Mouse (Mus musculus) right cerebral cortex, adult 18-20 months (tissue): ENCODE measurements around the gene Borcs6.

Experiments
- DNase-seq: peaks from one replicate; pipeline ENCODE4 v3.0.0; 2022; ENCODE audit warnings: mixed read lengths

Gene Borcs6

DNA sequence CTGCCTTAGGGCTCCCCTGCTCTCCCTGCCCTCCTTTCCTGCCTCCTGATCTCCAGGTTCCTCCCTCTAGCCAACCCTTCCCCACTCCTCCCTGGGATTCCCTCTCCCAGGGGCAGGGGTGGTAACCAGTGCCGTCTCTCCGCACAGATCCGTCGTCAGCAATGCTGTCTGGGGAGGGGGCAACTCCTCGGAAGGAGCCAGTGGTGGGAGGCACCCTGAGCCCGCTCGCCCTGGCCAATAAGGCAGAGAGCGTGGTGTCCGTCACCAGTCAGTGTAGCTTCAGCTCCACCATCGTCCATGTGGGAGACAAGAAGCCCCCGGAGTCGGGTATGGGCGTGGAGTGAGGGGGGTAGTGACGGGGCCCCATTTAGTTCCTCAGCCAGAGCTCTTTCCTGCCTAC, 45.0 kb downstream of the Borcs6 start:
- no peak for DNase-seq

DNA sequence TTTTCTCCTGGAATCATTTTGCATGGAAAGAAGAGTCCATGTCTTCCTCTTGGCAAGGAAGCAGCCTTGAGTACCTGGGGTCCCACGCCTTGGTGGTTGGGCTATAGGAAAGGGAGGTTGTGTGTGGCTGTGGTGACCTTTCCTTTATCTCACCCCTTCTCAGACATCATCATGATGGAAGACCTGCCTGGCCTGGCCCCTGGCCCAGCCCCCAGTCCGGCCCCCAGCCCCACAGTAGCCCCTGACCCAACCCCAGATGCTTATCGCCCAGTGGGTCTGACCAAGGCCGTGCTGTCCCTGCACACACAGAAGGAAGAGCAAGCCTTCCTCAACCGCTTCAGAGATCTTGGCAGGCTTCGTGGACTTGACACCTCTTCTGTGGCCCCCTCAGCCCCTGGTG, 45.7 kb downstream of the Borcs6 start:
- no peak for DNase-seq

DNA sequence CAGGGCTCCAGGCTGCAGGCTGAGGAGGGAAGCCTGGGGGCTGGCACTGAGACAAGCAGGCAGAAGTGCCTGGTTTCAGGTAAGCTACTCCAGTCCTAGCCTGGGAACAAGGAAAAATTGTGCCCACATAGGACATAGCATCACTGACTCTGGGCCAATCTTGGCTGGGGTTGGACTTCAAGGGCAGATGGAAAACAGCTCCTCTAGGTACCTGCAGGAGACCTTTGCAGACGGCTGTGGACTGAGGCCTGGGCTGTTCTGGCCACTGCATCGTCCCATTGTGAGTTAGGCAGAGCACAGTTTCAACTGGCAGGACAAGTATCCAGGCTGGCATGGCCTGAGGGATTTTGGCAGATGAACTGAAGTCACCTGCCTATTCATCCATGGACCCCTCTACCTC, 46.3 kb downstream of the Borcs6 start:
- DNase-seq, result no peak

DNA sequence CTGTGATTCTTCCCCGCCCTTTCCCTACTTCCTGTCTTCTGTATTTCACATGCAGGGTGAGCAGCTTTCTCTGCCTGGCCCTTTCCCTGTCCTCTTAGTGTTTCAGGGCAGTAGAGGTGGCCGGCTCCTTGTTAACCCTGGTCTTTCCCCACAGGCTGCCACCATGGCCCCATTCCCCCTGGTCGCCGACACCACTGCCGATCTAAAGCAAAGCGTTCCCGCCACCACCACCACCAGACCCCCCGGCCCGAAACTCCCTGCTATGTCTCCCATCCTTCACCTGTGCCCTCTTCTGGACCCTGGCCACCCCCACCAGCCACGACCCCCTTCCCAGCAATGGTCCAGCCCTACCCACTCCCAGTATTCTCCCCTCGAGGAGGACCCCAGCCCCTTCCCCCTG, 46.8 kb downstream of the Borcs6 start:
- DNase-seq, result no peak

DNA sequence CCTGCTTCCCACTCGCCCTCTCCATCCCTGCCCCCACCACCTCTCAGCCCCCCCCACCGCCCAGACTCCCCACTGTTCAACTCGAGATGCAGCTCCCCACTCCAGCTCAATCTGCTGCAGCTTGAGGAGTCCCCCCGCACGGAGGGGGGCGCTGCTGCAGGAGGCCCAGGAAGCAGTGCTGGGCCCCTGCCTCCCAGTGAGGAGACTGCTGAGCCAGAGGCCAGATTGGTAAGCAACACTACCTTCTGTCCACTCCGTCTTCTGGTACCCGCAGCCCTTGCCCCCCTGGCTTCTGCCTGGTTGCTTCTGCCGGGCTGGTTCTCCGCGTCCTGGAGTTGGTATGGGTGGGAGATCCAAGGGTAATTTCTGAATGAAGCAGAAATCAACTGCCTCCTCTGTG, 47.3 kb downstream of the Borcs6 start:
- no peak for DNase-seq

DNA sequence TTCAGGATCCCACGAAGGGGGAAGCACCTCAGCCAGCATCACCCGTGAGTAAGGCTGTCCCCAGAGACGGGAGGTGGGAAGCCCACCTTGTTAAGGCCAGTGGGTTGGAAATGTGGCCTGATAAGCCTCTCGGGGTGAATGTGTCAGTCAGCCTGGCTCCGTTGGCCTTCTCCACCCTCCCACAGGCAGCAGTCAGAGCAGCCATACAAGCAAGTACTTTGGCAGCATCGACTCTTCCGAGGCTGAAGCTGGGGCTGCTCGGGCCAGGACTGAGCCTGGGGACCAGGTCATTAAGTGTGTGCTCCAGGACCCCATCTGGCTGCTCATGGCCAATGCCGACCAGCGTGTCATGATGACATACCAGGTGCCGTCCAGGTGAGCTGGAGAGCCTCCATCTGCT, 48.2 kb downstream of the Borcs6 start:
- no peak for DNase-seq

DNA sequence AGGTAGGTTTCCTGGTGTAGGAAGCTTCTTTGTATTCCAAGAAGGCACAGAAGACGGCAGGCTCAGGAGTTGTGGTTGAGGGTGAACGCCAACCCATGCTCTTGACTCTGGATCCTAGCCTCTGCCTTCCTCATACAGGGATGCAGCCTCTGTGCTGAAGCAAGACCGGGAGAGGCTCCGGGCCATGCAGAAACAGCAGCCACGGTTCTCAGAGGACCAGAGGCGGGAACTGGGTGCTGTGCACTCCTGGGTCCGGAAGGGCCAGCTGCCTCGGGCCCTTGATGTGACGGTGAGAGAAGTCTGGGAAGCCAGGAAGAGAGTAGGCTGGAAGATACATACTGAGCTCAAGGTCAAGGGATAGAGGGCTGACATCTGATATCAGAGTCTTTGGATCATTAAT, 48.7 kb downstream of the Borcs6 start:
- no peak for DNase-seq

DNA sequence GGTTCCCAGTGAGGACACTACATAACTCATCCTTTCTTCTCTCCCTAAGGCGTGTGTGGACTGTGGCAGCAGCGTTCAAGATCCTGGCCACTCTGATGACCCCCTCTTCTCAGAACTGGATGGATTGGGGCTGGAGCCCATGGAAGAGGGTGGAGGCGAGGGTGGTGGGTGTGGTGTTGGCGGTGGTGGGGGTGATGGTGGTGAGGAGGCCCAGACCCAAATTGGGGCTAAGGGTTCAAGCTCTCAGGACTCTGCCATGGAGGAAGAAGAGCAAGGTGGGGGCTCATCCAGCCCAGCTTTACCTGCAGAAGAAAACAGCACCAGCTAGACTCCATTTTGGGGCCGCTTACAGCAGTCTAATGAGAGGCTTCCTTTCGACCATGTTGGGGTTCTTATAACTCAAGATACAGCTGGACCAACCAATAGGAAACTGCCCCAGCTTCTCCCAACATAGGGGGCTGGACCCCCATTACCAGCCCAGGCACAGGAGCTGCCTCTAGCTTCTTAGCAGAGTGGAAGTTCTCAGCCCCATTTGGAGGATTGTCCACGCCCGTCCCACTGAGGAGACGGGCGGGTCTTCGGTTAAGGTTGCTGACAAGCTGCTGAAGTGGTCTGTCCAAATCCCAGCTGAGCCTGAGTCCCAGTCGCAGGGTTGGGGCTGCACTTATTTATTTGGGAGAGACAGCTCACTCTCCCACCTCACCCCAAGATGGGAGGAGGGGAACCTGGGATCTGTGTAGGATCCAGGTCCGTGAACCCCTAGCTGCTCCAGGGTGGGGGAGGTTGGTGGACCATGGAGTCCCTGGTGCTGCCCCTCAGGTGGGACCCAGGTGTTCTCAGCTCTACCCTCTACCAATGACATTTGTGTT, 49.7 kb downstream of the Borcs6 start:
- no peak for DNase-seq

DNA sequence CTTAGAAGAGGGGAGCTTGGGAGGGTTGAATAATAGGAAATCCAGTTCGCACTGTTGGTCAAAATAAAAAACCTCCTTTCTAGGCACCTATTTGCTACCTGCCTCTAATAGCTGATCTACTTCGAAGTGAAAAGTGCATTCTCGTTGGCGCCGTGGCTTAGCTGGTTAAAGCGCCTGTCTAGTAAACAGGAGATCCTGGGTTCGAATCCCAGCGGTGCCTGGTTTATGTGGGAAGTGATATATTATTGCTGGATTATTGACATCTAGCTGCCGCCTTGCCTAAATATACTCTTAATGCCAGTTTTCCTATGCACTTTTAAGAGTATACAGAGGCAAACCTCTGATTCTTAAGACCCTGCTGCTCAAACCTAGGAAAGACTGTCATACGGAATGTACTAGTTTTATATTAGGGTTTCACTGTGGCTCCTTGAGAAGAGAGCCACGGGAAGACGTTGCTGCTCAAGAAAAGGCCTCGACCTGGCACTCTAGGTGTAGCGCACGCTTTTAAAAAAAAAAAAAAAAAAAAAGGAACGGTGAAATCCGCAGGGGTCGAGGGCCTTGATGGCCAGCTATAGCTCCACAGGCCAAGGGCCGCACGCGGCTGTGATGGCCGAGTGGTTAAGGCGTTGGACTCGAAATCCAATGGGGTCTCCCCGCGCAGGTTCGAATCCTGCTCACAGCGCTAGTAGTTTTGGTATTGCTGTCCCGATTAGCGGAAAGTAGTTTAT, 51.0 kb downstream of the Borcs6 start:
- peak; percentile 82 for DNase-seq
